Mouse (Mus musculus): Measurements from ENCODE around the gene Ncoa6. TPM values are rescaled to one million over a fixed set of nuclear protein-coding genes. Genes with fewer than 3 reads are reported as not detected.
A peak's percentile ranks its signal among the peaks of the same experiment; 100 is the strongest.

The Ncoa6 gene
- polyA plus RNA-seq, 1 experiment from 2014 or later, result 34.8 TPM

DNA sequence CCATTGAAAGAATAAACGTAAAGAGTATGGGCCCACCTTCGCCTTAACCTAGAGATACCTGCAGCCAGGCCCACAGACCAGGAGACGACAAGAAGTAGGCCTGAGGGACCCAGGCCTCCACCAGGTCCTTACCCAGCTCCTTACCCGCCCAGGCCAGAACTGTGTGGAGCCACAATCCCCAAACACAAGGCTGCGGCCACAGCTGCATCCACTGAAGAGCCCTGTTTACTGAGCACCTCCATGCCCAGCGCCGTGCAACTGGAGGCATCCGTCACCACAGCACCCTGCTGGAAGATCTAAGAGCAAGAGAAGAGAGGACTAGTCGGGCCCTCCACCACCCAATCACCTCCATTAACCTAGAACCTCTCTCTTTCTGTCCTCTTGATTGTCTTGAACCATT lies 32.1 kb upstream of the Ncoa6 start:
- H3K9ac ChIP-seq (ENCODE audit: low read depth, low read length), result no peak overlapping the region
- ATAC-seq (ENCODE audit: low FRiP score), result no peak

DNA sequence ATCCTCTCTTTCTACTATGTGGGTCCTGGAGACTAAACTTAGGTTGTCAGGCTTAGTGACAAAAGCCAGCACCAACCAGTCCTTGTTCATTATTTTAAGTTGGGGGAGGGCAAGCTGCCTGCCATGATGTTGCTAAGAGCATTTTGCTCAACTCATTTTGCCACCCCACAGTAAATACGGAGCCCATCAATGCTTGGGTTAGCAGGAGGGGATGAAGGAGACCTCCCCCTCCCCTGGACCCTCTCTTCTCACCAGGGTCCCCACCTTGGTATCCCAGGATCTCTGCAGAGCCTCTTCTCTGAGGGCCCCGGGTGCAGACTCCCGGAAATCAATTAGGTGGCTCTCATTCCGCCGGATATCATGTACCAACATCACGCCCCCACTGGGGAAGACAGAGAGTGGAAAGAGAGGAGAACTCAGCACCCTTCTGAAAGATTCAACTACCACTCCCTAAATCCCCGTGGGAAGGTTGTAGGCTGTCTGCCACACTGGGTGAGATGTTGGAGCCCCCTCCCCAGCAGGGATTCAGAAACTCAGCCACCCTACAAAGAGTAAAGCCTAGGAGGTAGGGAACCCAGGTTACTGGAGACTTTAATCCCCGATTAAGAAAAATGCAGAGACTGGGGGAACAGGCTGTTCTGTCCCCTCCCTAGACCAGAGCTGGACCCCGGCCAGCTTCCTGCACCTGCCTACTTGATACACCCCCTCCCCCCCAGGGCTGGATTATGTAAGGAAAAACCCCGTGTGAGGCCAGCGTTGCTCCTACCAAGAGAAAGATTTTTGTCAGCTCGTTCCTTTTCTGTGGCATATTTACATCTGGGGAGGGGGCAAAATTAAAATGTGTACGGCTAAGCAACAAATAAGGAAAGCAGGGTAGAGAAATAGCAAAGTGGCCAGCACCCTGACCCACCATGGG lies 31.0 kb upstream of the Ncoa6 start:
- H3K36me3 ChIP-seq (ENCODE audit: control insufficient read depth, insufficient read depth, low read length), result peaks cover 2% of the 10 kb centered on the region; the same call in 1 of the 2 replicates
- DNase-seq (ENCODE audit: low spot score), result no peak
- no peak overlapping the region for H3K4me2 ChIP-seq (replicated peaks; ENCODE audit: low read depth, low read length)
- WGBS, result 74% methylated on average over 13 of the region's 13 CpGs
- no peak overlapping the region for H3K27ac ChIP-seq (ENCODE audit: low read depth, low read length)
- no peak overlapping the region for H3K9ac ChIP-seq (ENCODE audit: low read depth, low read length)
- H3K4me1 ChIP-seq (replicated peaks; ENCODE audit: control insufficient read depth, insufficient read depth, low read length), result no peaks in the 10 kb centered on the region
- H3K9me3 ChIP-seq (ENCODE audit: control insufficient read depth, low read length), result no peaks in the 10 kb centered on the region
- H3K27me3 ChIP-seq (ENCODE audit: control insufficient read depth, insufficient read depth, low read length), result no peaks in the 10 kb centered on the region
- ATAC-seq (ENCODE audit: low FRiP score), result no peak
- no peak overlapping the region for H3K4me3 ChIP-seq (ENCODE audit: low read depth, low read length)

More for the DNA sequence above, 32.1 kb upstream of the Ncoa6 start:
- Histone ChIP-seq H3K27me3 (ENCODE audit: control insufficient read depth, insufficient read depth, low read length) (no peaks in the 10 kb centered on the region), H3K4me1 (replicated peaks; ENCODE audit: control insufficient read depth, insufficient read depth, low read length) (no peaks in the 10 kb centered on the region), H3K4me3 (ENCODE audit: low read depth, low read length) (no peak overlapping the region), H3K27ac (ENCODE audit: low read depth, low read length) (no peak overlapping the region), H3K9me3 (ENCODE audit: control insufficient read depth, low read length) (no peaks in the 10 kb centered on the region), H3K4me2 (replicated peaks; ENCODE audit: low read depth, low read length) (no peak overlapping the region), H3K36me3 (ENCODE audit: control insufficient read depth, insufficient read depth, low read length) (peaks cover 2% of the 10 kb centered on the region; the same call in 1 of the 2 replicates)
- DNase-seq (ENCODE audit: low spot score), result no peak
- 89% methylated on average over 9 of the region's 9 CpGs for WGBS

DNA sequence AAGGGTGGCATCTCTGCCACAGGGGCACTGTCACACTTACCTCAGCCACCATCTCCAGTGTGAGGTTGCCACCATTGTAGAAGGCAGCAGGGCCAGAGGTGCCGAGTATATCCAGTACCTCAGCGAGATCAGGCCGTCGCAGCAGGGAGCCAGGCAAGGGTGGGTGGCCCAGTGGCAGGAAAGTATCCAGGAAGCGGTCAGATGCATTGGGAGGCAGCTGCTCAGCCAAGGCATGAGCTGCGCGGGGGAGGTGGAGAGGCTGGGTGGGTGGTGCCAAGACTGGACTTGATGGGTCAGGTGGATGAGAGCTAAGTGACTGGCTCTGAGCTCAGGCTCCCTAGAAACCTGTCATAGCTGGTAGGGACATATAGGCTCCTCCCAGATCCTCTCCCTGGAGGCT lies 28.9 kb upstream of the Ncoa6 start:
- DNase-seq (ENCODE audit: low spot score), result no peak

DNA sequence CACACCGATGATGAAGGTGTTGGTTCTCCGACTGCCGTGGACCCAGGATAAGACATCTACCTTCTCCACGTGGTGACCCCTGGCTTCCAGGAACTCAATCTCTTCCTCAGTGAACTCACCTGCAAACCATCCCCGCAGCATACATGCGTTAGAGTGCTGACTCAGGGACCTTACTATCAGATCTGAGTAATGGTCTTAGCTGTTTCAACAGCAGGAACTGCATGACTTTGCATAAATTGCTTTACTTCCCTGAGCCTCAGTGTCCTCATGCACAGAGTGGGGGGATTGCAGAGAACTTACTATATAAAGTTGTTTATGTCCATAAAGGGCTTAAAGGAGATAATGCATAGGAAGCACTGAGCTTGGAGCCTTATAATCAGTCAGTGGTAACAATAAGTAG lies 17.3 kb upstream of the Ncoa6 start:
- Histone ChIP-seq H3K9me3 (ENCODE audit: control insufficient read depth, low read length) (no peaks in the 10 kb centered on the region), H3K4me1 (replicated peaks; ENCODE audit: control insufficient read depth, insufficient read depth, low read length) (no peaks in the 10 kb centered on the region), H3K36me3 (ENCODE audit: control insufficient read depth, insufficient read depth, low read length) (no peaks in the 10 kb centered on the region), H3K9ac (ENCODE audit: low read depth, low read length) (no peak overlapping the region), H3K27ac (ENCODE audit: low read depth, low read length) (no peak overlapping the region), H3K4me2 (replicated peaks; ENCODE audit: low read depth, low read length) (no peak overlapping the region), H3K4me3 (ENCODE audit: low read depth, low read length) (no peak overlapping the region), H3K27me3 (ENCODE audit: control insufficient read depth, insufficient read depth, low read length) (no peaks in the 10 kb centered on the region)
- ATAC-seq (ENCODE audit: low FRiP score), result no peak
- WGBS, result 92% methylated on average over 6 of the region's 6 CpGs
- no peak for DNase-seq (ENCODE audit: low spot score)

More for the DNA sequence above, 28.9 kb upstream of the Ncoa6 start:
- no peak for ATAC-seq (ENCODE audit: low FRiP score)
- 86% methylated on average over 7 of the region's 7 CpGs for WGBS
- Histone ChIP-seq H3K9me3 (ENCODE audit: control insufficient read depth, low read length) (no peaks in the 10 kb centered on the region), H3K36me3 (ENCODE audit: control insufficient read depth, insufficient read depth, low read length) (peaks cover 2% of the 10 kb centered on the region; the same call in 1 of the 2 replicates), H3K4me3 (ENCODE audit: low read depth, low read length) (no peak overlapping the region), H3K27me3 (ENCODE audit: control insufficient read depth, insufficient read depth, low read length) (no peaks in the 10 kb centered on the region), H3K9ac (ENCODE audit: low read depth, low read length) (no peak overlapping the region), H3K4me1 (replicated peaks; ENCODE audit: control insufficient read depth, insufficient read depth, low read length) (no peaks in the 10 kb centered on the region), H3K27ac (ENCODE audit: low read depth, low read length) (no peak overlapping the region), H3K4me2 (replicated peaks; ENCODE audit: low read depth, low read length) (no peak overlapping the region)

DNA sequence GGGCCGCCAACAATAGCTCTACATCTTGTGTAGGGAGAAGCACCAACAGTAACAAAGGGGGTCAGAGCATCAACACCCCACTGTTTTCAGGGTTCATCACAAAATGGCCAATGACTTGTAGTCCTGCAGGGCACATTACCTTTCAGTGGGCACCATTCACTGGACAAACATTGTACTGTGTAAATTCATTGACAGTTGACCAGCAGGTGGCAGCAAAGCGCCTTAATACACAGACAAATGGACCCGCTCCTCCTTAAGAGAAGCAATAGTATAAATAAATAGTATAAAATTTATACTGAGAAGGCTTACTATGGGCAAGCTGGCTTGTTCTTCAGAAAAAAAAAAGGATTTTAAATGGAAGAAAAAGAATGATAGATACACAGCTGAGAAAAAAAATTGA lies 8.3 kb upstream of the Ncoa6 start:
- Histone ChIP-seq H3K4me2 (replicated peaks; ENCODE audit: low read depth, low read length) (no peak overlapping the region), H3K36me3 (ENCODE audit: control insufficient read depth, insufficient read depth, low read length) (no peaks in the 10 kb centered on the region), H3K9me3 (ENCODE audit: control insufficient read depth, low read length) (no peaks in the 10 kb centered on the region), H3K27me3 (ENCODE audit: control insufficient read depth, insufficient read depth, low read length) (no peaks in the 10 kb centered on the region), H3K27ac (ENCODE audit: low read depth, low read length) (no peak overlapping the region), H3K4me3 (ENCODE audit: low read depth, low read length) (no peak overlapping the region), H3K4me1 (replicated peaks; ENCODE audit: control insufficient read depth, insufficient read depth, low read length) (no peaks in the 10 kb centered on the region), H3K9ac (ENCODE audit: low read depth, low read length) (no peak overlapping the region)
- ATAC-seq (ENCODE audit: low FRiP score) (no peak), DNase-seq (ENCODE audit: low spot score) (peak; percentile 82)
- 43% methylated on average over 3 of the region's 3 CpGs for WGBS

DNA sequence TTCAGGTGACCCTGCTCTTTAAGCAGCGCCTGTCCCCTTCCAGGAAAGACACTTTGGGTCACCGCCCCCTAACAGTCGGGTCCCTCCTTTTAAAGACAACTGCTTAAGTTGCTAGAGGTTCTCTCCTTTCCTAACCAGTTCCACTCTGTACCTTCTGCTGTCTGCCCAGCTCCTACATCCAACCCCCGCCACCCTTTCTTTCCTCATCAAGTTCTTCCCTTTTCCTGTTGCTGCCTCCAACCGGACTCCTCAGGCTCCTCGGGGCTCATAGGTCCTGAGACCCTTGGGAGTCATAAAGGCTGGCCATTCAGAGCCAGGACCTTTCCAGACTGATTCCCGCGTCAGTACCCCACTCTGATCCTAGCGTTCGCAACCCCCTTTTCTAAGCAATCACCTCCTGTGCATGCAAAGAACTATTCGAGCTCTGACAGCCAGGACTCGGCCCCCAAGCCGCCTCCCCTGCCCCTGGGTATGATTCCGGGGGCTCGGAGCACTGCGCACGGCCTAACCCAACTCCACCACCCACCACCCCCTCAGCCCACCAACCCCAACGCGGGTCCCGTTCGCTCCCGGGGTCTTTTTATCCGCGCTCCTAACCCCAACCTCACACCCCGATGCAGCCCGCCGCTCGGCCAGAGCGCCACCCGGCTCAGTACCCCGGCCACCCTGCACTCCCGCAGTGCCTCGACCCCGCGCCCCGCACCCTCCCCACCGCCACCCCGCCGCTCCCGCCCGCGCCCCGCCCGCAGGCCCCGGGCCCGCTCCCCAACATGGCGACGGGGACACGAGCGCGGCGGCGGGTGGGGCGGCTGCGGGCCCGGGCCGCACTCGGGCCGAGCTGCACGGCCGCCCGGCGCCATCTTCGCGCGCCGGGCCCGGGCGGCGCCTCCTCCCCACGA lies 774 bp downstream of the Ncoa6 start:
- Histone ChIP-seq H3K36me3 (ENCODE audit: control insufficient read depth, insufficient read depth, low read length) (no peaks in the 10 kb centered on the region), H3K9ac (ENCODE audit: low read depth, low read length) (peak overlapping the region; percentile 98), H3K27ac (ENCODE audit: low read depth, low read length) (peak overlapping the region; percentile 88), H3K4me3 (ENCODE audit: low read depth, low read length) (peak overlapping the region; percentile 86), H3K4me2 (replicated peaks; ENCODE audit: low read depth, low read length) (peak overlapping the region; percentile 87), H3K9me3 (ENCODE audit: control insufficient read depth, low read length) (no peaks in the 10 kb centered on the region), H3K4me1 (replicated peaks; ENCODE audit: control insufficient read depth, insufficient read depth, low read length) (0 out of 2 replicates have a peak, but pooled peaks cover 4% of the 10 kb centered on the region), H3K27me3 (ENCODE audit: control insufficient read depth, insufficient read depth, low read length) (no peaks in the 10 kb centered on the region)
- ATAC-seq (ENCODE audit: low FRiP score), result peak; percentile 65
- WGBS, result under 1% methylated on average over 38 of the region's 71 CpGs
- DNase-seq (ENCODE audit: low spot score), result peak; percentile 55

DNA sequence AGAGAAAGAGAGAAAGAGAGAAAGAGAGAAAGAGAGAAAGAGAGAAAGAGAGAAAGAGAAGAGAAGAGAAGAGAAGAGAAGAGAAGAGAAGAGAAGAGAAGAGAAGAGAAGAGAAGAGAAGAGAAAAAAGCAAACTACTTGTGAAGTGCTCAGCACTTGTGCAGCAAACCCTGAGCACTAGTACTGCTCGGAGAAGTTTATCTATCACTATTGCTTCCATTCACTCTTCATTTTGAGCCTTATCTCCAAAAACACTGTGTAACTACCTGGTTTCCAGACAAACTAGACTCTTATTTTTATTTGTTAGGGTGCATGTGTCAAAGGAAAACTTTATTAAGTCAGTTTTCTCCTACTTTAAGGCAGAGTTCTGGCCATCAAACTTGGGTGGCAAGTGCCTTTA lies 6.8 kb downstream of the Ncoa6 start:
- no peak overlapping the region for H3K4me3 ChIP-seq (ENCODE audit: low read depth, low read length)
- 88% methylated on average over 1 of the region's 1 CpGs for WGBS
- ATAC-seq (ENCODE audit: low FRiP score) (no peak), DNase-seq (ENCODE audit: low spot score) (no peak)
- no peak overlapping the region for H3K27ac ChIP-seq (ENCODE audit: low read depth, low read length)
- H3K9ac ChIP-seq (ENCODE audit: low read depth, low read length), result no peak overlapping the region
- no peaks in the 10 kb centered on the region for H3K9me3 ChIP-seq (ENCODE audit: control insufficient read depth, low read length)
- no peak overlapping the region for H3K4me2 ChIP-seq (replicated peaks; ENCODE audit: low read depth, low read length)
- no peaks in the 10 kb centered on the region for H3K27me3 ChIP-seq (ENCODE audit: control insufficient read depth, insufficient read depth, low read length)
- H3K36me3 ChIP-seq (ENCODE audit: control insufficient read depth, insufficient read depth, low read length), result no peaks in the 10 kb centered on the region
- H3K4me1 ChIP-seq (replicated peaks; ENCODE audit: control insufficient read depth, insufficient read depth, low read length), result no peaks in the 10 kb centered on the region

DNA sequence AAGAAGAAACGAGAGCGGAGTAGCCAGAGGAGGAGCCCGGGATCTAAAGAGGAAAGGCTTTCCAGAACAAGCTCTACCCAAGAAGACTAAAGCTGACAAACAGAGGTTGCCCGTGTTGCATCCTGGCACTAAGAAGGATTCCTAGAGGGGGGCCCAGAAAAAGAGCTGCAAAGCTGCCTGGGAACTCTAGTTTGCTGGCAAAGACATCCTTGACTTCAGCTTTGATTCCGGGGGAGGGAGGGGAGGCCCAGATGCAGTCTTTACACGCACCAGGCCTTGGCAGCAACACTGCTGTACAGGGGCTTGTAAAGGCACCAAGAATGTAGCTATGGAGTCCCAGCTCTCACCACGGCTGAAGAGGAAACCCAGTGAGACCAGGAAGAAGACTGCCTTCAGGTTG lies 20.1 kb downstream of the Ncoa6 start:
- 90% methylated on average over 7 of the region's 7 CpGs for WGBS
- H3K4me1 ChIP-seq (replicated peaks; ENCODE audit: control insufficient read depth, insufficient read depth, low read length), result no peaks in the 10 kb centered on the region
- no peak overlapping the region for H3K4me2 ChIP-seq (replicated peaks; ENCODE audit: low read depth, low read length)
- no peaks in the 10 kb centered on the region for H3K36me3 ChIP-seq (ENCODE audit: control insufficient read depth, insufficient read depth, low read length)
- DNase-seq (ENCODE audit: low spot score), result no peak
- no peaks in the 10 kb centered on the region for H3K9me3 ChIP-seq (ENCODE audit: control insufficient read depth, low read length)
- H3K27me3 ChIP-seq (ENCODE audit: control insufficient read depth, insufficient read depth, low read length), result no peaks in the 10 kb centered on the region
- ATAC-seq (ENCODE audit: low FRiP score), result no peak
- H3K4me3 ChIP-seq (ENCODE audit: low read depth, low read length), result no peak overlapping the region
- no peak overlapping the region for H3K27ac ChIP-seq (ENCODE audit: low read depth, low read length)
- no peak overlapping the region for H3K9ac ChIP-seq (ENCODE audit: low read depth, low read length)
